Mouse (Mus musculus) G1E (cell line): ENCODE data around the gene Supt16. TPM values are rescaled to one million over a fixed set of nuclear protein-coding genes. Genes with fewer than 3 reads are reported as not detected.
A peak's percentile ranks its signal among the peaks of the same experiment; 100 is the strongest.

Source experiments
- ATAC-seq: 2 replicates; pipeline ENCODE4 v1.8.0; 2016; ENCODE audit warnings: mild to moderate bottlenecking; ENCODE audit not compliant: insufficient number of reproducible peaks, poor library complexity, low FRiP score, severe bottlenecking; ENCODE audit errors: extremely low read depth
- DNase-seq: peaks from one replicate; pipeline ENCODE4 v3.0.0; 2012; ENCODE audit warnings: low spot score
- H3K27me3 ChIP-seq: 2 replicates; pipeline ENCODE4 v1.6.1; 2012; ENCODE audit warnings: mild to moderate bottlenecking, low read length, inconsistent platforms; ENCODE audit not compliant: insufficient read depth
- H3K36me3 ChIP-seq: replicated peaks from 2 replicates; pipeline ENCODE3; 2012; ENCODE audit warnings: mild to moderate bottlenecking, inconsistent platforms
- H3K4me1 ChIP-seq: 2 replicates; pipeline ENCODE4 v1.6.1; 2012; ENCODE audit warnings: low read depth, low read length, inconsistent platforms, mixed read lengths; ENCODE audit not compliant: insufficient read depth
- H3K4me3 ChIP-seq: 2 replicates; pipeline ENCODE4 v1.5.1; 2012; ENCODE audit warnings: low read depth, mild to moderate bottlenecking, inconsistent platforms, low read length, moderate library complexity, mixed read lengths
- H3K9me3 ChIP-seq: replicated peaks from 2 replicates; pipeline ENCODE4 v1.6.1; 2012; ENCODE audit warnings: inconsistent platforms
- CTCF ChIP-seq: IDR thresholded peaks from 2 replicates; pipeline ENCODE4 v1.5.1; 2012; ENCODE audit warnings: low read depth, low read length, inconsistent platforms, mixed read lengths
- GATA1 ChIP-seq: IDR thresholded peaks from 2 replicates; pipeline ENCODE4 v1.6.1; 2012; ENCODE audit warnings: borderline replicate concordance, low read length, inconsistent platforms, mixed read lengths
- GATA2 ChIP-seq: IDR thresholded peaks from 2 replicates; pipeline ENCODE4 v1.6.1; 2012; ENCODE audit warnings: low read depth, low read length, inconsistent platforms, borderline replicate concordance
- POLR2AphosphoS5 ChIP-seq: IDR thresholded peaks from 2 replicates; pipeline ENCODE4 v1.6.1; 2012; ENCODE audit warnings: low read depth, low read length, inconsistent platforms; ENCODE audit not compliant: insufficient replicate concordance
- TAL1 ChIP-seq: conservative IDR thresholded peaks from 2 replicates; pipeline ENCODE4 v1.6.1; 2012; ENCODE audit warnings: low read depth, low read length, inconsistent platforms, mixed read lengths
- polyA plus RNA-seq: library from polyadenylated mRNA; stranded (reverse); fragments of >175 nt; gene quantifications from 2 replicates; pipeline ENCODE4 v1.2.3, GENCODE M21; 2012
- total RNA-seq, 2 experiments: library from RNA; stranded (forward) in 1 of 2; stranded (reverse) in 1 of 2; fragments of 200-1000 nt in 1 of 2; fragments of >200 nt in 1 of 2; fragmentation: Nextera tagmentation in 1 of 2; gene quantifications; 2 replicates each; pipeline ENCODE4 v1.2.3; 2014 to 2017

Supt16 gene
- total and polyA plus RNA-seq, 3 experiments = 44.7 to 225 (median 173) TPM

- ATAC-seq (no peak), DNase-seq (no peak)
- TF ChIP-seq TAL1 (no peak), CTCF (no peak), GATA1 (no peak)
- Histone ChIP-seq H3K36me3 (peaks cover under 1% of the 10 kb centered on the region), H3K27me3 (peaks cover 27% of the 10 kb centered on the region), H3K4me3 (no peak overlapping the region), H3K9me3 (no peaks in the 10 kb centered on the region), H3K4me1 (peaks cover 4% of the 10 kb centered on the region)
Observed at GRCm38 (mm10) chr14:52152613-52153012, 44.6 kb downstream of the Supt16 start.

GRCm38 (mm10) chr14:52152179-52152578, 45.0 kb downstream of the Supt16 start:
- H3K4me1 ChIP-seq = peaks cover 4% of the 10 kb centered on the region
- no peak for TF ChIP-seq CTCF
- TF ChIP-seq TAL1 = no peak
- TF ChIP-seq POLR2AphosphoS5 = no peak
- no peak for TF ChIP-seq GATA1
- no peak for TF ChIP-seq GATA2
- no peak for ATAC-seq
- H3K4me3 ChIP-seq = no peak overlapping the region
- H3K36me3 ChIP-seq = no peaks in the 10 kb centered on the region
- peaks cover 31% of the 10 kb centered on the region for H3K27me3 ChIP-seq
- H3K9me3 ChIP-seq = no peaks in the 10 kb centered on the region
- DNase-seq = no peak

- TF ChIP-seq GATA2 (no peak), GATA1 (no peak)
- Histone ChIP-seq H3K9me3 (no peaks in the 10 kb centered on the region), H3K4me1 (peaks cover 4% of the 10 kb centered on the region), H3K27me3 (peaks cover 49% of the 10 kb centered on the region), H3K36me3 (no peaks in the 10 kb centered on the region), H3K4me3 (no peak overlapping the region)
- ATAC-seq (no peak), DNase-seq (no peak)
Observed at GRCm38 (mm10) chr14:52149888-52150287, 47.3 kb downstream of the Supt16 start.

GRCm38 (mm10) chr14:52146540-52146939, 50.7 kb downstream of the Supt16 start:
- peaks cover 4% of the 10 kb centered on the region for H3K4me1 ChIP-seq
- no peak overlapping the region for H3K4me3 ChIP-seq
- H3K27me3 ChIP-seq = peaks cover 59% of the 10 kb centered on the region
- H3K9me3 ChIP-seq = no peaks in the 10 kb centered on the region
- H3K36me3 ChIP-seq = no peaks in the 10 kb centered on the region
- no peak for TF ChIP-seq POLR2AphosphoS5
- TF ChIP-seq CTCF = 0 out of 2 replicates have a peak, but pooled peaks have one; percentile 16
- DNase-seq (no peak), ATAC-seq (no peak)

- TF ChIP-seq GATA1 = no peak
- no peak for TF ChIP-seq CTCF
- TF ChIP-seq TAL1 = no peak
- TF ChIP-seq POLR2AphosphoS5 = no peak
- no peak for TF ChIP-seq GATA2
- DNase-seq (no peak), ATAC-seq (no peak)
- Histone ChIP-seq H3K9me3 (no peaks in the 10 kb centered on the region), H3K4me3 (no peak overlapping the region), H3K4me1 (no peaks in the 10 kb centered on the region; the same call in 1 of the 2 replicates), H3K27me3 (peaks cover 59% of the 10 kb centered on the region), H3K36me3 (no peaks in the 10 kb centered on the region)
Observed at GRCm38 (mm10) chr14:52144165-52144564, 53.1 kb downstream of the Supt16 start.

GRCm38 (mm10) chr14:52141445-52142127, 55.6 kb downstream of the Supt16 start:
- Histone ChIP-seq H3K4me1 (no peaks in the 10 kb centered on the region; the same call in 1 of the 2 replicates), H3K36me3 (no peaks in the 10 kb centered on the region), H3K4me3 (no peak overlapping the region), H3K27me3 (peaks cover 49% of the 10 kb centered on the region), H3K9me3 (no peaks in the 10 kb centered on the region)
- no peak for ATAC-seq
- no peak for TF ChIP-seq GATA2
- no peak for TF ChIP-seq POLR2AphosphoS5
- no peak for TF ChIP-seq CTCF
- TF ChIP-seq GATA1 = no peak
- TF ChIP-seq TAL1 = no peak
- DNase-seq = no peak
